In genomic region chr14:123219590-123219989, GRCm38 (mm10) we compare ENCODE assay signal across 13 mouse cellular contexts.
"Had no signal": no experiment of that assay in that cellular context is flagged by ENCODE, and none has a peak within 500 bp of the region (broad histone marks: within the 10 kb centered on the region; RNA-seq: fewer than 3 reads in every experiment).

No protein-coding gene starts in this region.

- H3K4me3 ChIP-seq: left cerebral cortex, adult 2 months; limb, embryonic 10.5 days; liver, embryonic 15.5 days; midbrain, embryonic 13.5 days; stomach, embryonic 15.5 days had no signal

- H3K4me2 ChIP-seq: liver, embryonic 11.5 days; liver, embryonic 15.5 days; midbrain, embryonic 13.5 days; stomach, embryonic 15.5 days had no signal

- H3K9ac ChIP-seq: liver, embryonic 15.5 days; midbrain, embryonic 13.5 days; stomach, embryonic 15.5 days had no signal

- H3K9me3 ChIP-seq: limb, embryonic 10.5 days; liver, embryonic 15.5 days; midbrain, embryonic 13.5 days; stomach, embryonic 15.5 days had no signal

- H3K27me3 ChIP-seq: liver, embryonic 15.5 days; midbrain, embryonic 13.5 days; stomach, embryonic 15.5 days had no signal

- H3K4me1 ChIP-seq: limb, embryonic 10.5 days; liver, embryonic 15.5 days; midbrain, embryonic 13.5 days; stomach, embryonic 15.5 days had no signal

- DNase-seq: kidney, postnatal 10 days; kidney, postnatal 4 days; lung, adult 2 months; lung, postnatal 36 days; right cerebral cortex, postnatal 14 days; thymus, postnatal 36 days had no signal

- H3K36me3 ChIP-seq: limb, embryonic 10.5 days; liver, embryonic 15.5 days; midbrain, embryonic 13.5 days; stomach, embryonic 15.5 days had no signal

- H3K27ac ChIP-seq: left cerebral cortex, adult 2 months; limb, embryonic 10.5 days; liver, embryonic 15.5 days; midbrain, embryonic 13.5 days; stomach, embryonic 15.5 days had no signal

- ATAC-seq: lung, postnatal 0 days had no signal
